Mouse (Mus musculus): Measurements from ENCODE around the gene Ajap1. TPM values are rescaled to one million over a fixed set of nuclear protein-coding genes. Genes with fewer than 3 reads are reported as not detected.

The Ajap1 gene
- polyA plus RNA-seq, 1 experiment from 2014 or later, result 2.2 TPM

- Histone ChIP-seq H3K9me3 (replicated peaks) (peaks cover 6% of the 10 kb centered on the region; the same call in 1 of the 2 replicates), H3K27ac (replicated peaks) (peak overlapping the region; percentile 67), H3K4me1 (peaks cover 27% of the 10 kb centered on the region), H3K27me3 (ENCODE audit: low read depth, poor library complexity, severe bottlenecking) (no peaks in the 10 kb centered on the region), H3K36me3 (peaks cover 8% of the 10 kb centered on the region), H3K4me3 (no peak overlapping the region)
- WGBS, result 22% methylated on average over 6 of the region's 6 CpGs
- DNase-seq (ENCODE audit: low spot score), result peak; percentile 54
Observed at GRCm38 (mm10) chr4:153377981-153378380, 104.6 kb downstream of the Ajap1 start.

GRCm38 (mm10) chr4:153374233-153374632 is 108.4 kb downstream of the Ajap1 start:
- no peaks in the 10 kb centered on the region for H3K9me3 ChIP-seq (replicated peaks)
- WGBS, result 87% methylated on average over 6 of the region's 6 CpGs

GRCm38 (mm10) chr4:153373125-153373524 is 109.5 kb downstream of the Ajap1 start:
- Histone ChIP-seq H3K36me3 (no peaks in the 10 kb centered on the region), H3K27me3 (ENCODE audit: low read depth, poor library complexity, severe bottlenecking) (no peaks in the 10 kb centered on the region), H3K27ac (replicated peaks) (no peak overlapping the region), H3K4me1 (peaks cover 11% of the 10 kb centered on the region), H3K4me3 (no peak overlapping the region), H3K9me3 (replicated peaks) (no peaks in the 10 kb centered on the region)
- DNase-seq (ENCODE audit: low spot score), result no peak
- 95% methylated on average over 14 of the region's 14 CpGs for WGBS

More at GRCm38 (mm10) chr4:153374233-153374632, 108.4 kb downstream of the Ajap1 start:
- Histone ChIP-seq H3K27ac (replicated peaks) (no peak overlapping the region), H3K36me3 (no peaks in the 10 kb centered on the region), H3K4me1 (peaks cover 15% of the 10 kb centered on the region), H3K27me3 (ENCODE audit: low read depth, poor library complexity, severe bottlenecking) (no peaks in the 10 kb centered on the region), H3K4me3 (no peak overlapping the region)
- DNase-seq (ENCODE audit: low spot score), result no peak

- DNase-seq (ENCODE audit: low spot score), result no peak
- no peaks in the 10 kb centered on the region for H3K4me1 ChIP-seq
- no peak overlapping the region for H3K4me3 ChIP-seq
- H3K36me3 ChIP-seq, result no peaks in the 10 kb centered on the region
- H3K9me3 ChIP-seq (replicated peaks), result no peaks in the 10 kb centered on the region
- 65% methylated on average over 10 of the region's 10 CpGs for WGBS
- no peaks in the 10 kb centered on the region for H3K27me3 ChIP-seq (ENCODE audit: low read depth, poor library complexity, severe bottlenecking)
- no peak overlapping the region for H3K27ac ChIP-seq (replicated peaks)
Observed at GRCm38 (mm10) chr4:153368620-153369159, 113.9 kb downstream of the Ajap1 start.

- Histone ChIP-seq H3K9me3 (replicated peaks) (no peaks in the 10 kb centered on the region), H3K27ac (replicated peaks) (no peak overlapping the region), H3K4me3 (no peak overlapping the region), H3K36me3 (no peaks in the 10 kb centered on the region), H3K27me3 (ENCODE audit: low read depth, poor library complexity, severe bottlenecking) (no peaks in the 10 kb centered on the region), H3K4me1 (peaks cover 8% of the 10 kb centered on the region)
- no peak for DNase-seq (ENCODE audit: low spot score)
- 77% methylated on average over 13 of the region's 13 CpGs for WGBS
Observed at GRCm38 (mm10) chr4:153360868-153361545, 121.6 kb downstream of the Ajap1 start.

- 63% methylated on average over 7 of the region's 7 CpGs for WGBS
- DNase-seq (ENCODE audit: low spot score), result no peak
- H3K27me3 ChIP-seq (ENCODE audit: low read depth, poor library complexity, severe bottlenecking), result no peaks in the 10 kb centered on the region
- H3K4me3 ChIP-seq, result no peak overlapping the region
- H3K36me3 ChIP-seq, result no peaks in the 10 kb centered on the region
- H3K4me1 ChIP-seq, result peaks cover 8% of the 10 kb centered on the region
- H3K9me3 ChIP-seq (replicated peaks), result no peaks in the 10 kb centered on the region
- H3K27ac ChIP-seq (replicated peaks), result no peak overlapping the region
Observed at GRCm38 (mm10) chr4:153358243-153358550, 124.4 kb downstream of the Ajap1 start.

- Histone ChIP-seq H3K4me3 (no peak overlapping the region), H3K4me1 (peaks cover 8% of the 10 kb centered on the region), H3K27ac (replicated peaks) (no peak overlapping the region), H3K27me3 (ENCODE audit: low read depth, poor library complexity, severe bottlenecking) (no peaks in the 10 kb centered on the region), H3K9me3 (replicated peaks) (no peaks in the 10 kb centered on the region), H3K36me3 (no peaks in the 10 kb centered on the region)
- peak; percentile 50 for DNase-seq (ENCODE audit: low spot score)
- 60% methylated on average over 9 of the region's 9 CpGs for WGBS
Observed at GRCm38 (mm10) chr4:153357539-153358242, 124.9 kb downstream of the Ajap1 start.

- Histone ChIP-seq H3K36me3 (no peaks in the 10 kb centered on the region), H3K27ac (replicated peaks) (no peak overlapping the region), H3K27me3 (ENCODE audit: low read depth, poor library complexity, severe bottlenecking) (no peaks in the 10 kb centered on the region), H3K9me3 (replicated peaks) (no peaks in the 10 kb centered on the region), H3K4me3 (no peak overlapping the region), H3K4me1 (peaks cover 8% of the 10 kb centered on the region)
- 95% methylated on average over 4 of the region's 4 CpGs for WGBS
- DNase-seq (ENCODE audit: low spot score), result no peak
Observed at GRCm38 (mm10) chr4:153356236-153356635, 126.4 kb downstream of the Ajap1 start.

- Histone ChIP-seq H3K27me3 (ENCODE audit: low read depth, poor library complexity, severe bottlenecking) (no peaks in the 10 kb centered on the region), H3K4me3 (no peak overlapping the region), H3K27ac (replicated peaks) (no peak overlapping the region), H3K9me3 (replicated peaks) (peaks cover 5% of the 10 kb centered on the region; the same call in 1 of the 2 replicates), H3K4me1 (no peaks in the 10 kb centered on the region), H3K36me3 (no peaks in the 10 kb centered on the region)
- over 99% methylated on average over 3 of the region's 3 CpGs for WGBS
- DNase-seq (ENCODE audit: low spot score), result no peak
Observed at GRCm38 (mm10) chr4:153344999-153345398, 137.6 kb downstream of the Ajap1 start.

- no peaks in the 10 kb centered on the region for H3K36me3 ChIP-seq
- no peak overlapping the region for H3K4me3 ChIP-seq
- DNase-seq (ENCODE audit: low spot score), result no peak
- H3K9me3 ChIP-seq (replicated peaks), result peaks cover 5% of the 10 kb centered on the region; the same call in 1 of the 2 replicates
- H3K27ac ChIP-seq (replicated peaks), result no peak overlapping the region
- no peaks in the 10 kb centered on the region for H3K4me1 ChIP-seq
- no peaks in the 10 kb centered on the region for H3K27me3 ChIP-seq (ENCODE audit: low read depth, poor library complexity, severe bottlenecking)
Observed at GRCm38 (mm10) chr4:153340887-153341286, 141.7 kb downstream of the Ajap1 start.

GRCm38 (mm10) chr4:153335301-153335799 is 147.3 kb downstream of the Ajap1 start:
- DNase-seq (ENCODE audit: low spot score), result no peak
- no peaks in the 10 kb centered on the region for H3K4me1 ChIP-seq
- H3K4me3 ChIP-seq, result no peak overlapping the region
- 87% methylated on average over 15 of the region's 15 CpGs for WGBS
- no peaks in the 10 kb centered on the region for H3K27me3 ChIP-seq (ENCODE audit: low read depth, poor library complexity, severe bottlenecking)
- H3K36me3 ChIP-seq, result no peaks in the 10 kb centered on the region
- H3K27ac ChIP-seq (replicated peaks), result no peak overlapping the region
- H3K9me3 ChIP-seq (replicated peaks), result no peaks in the 10 kb centered on the region

- no peak for DNase-seq (ENCODE audit: low spot score)
- no peaks in the 10 kb centered on the region for H3K9me3 ChIP-seq (replicated peaks)
- H3K4me3 ChIP-seq, result no peak overlapping the region
- no peaks in the 10 kb centered on the region for H3K36me3 ChIP-seq
- H3K4me1 ChIP-seq, result 0 out of 2 replicates have a peak, but pooled peaks cover 4% of the 10 kb centered on the region
- WGBS, result 88% methylated on average over 10 of the region's 10 CpGs
- H3K27me3 ChIP-seq (ENCODE audit: low read depth, poor library complexity, severe bottlenecking), result no peaks in the 10 kb centered on the region
- no peak overlapping the region for H3K27ac ChIP-seq (replicated peaks)
Observed at GRCm38 (mm10) chr4:153327809-153328208, 154.8 kb downstream of the Ajap1 start.

Measured in midbrain, embryonic 10.5 days (tissue).